Mouse (Mus musculus): ENCODE results near the gene Ephb1. TPM values are rescaled to one million over a fixed set of nuclear protein-coding genes. Genes with fewer than 3 reads are reported as not detected.

Ephb1 gene
- polyA plus RNA-seq, 1 experiment from 2014 or later = 0.66 TPM

GRCm38 (mm10) chr9:102241546-102241945, 112.9 kb downstream of the Ephb1 start:
- Histone ChIP-seq H3K4me3 (no peak overlapping the region), H3K9me3 (replicated peaks) (no peaks in the 10 kb centered on the region), H3K9ac (no peak overlapping the region), H3K27me3 (replicated peaks) (peaks cover 41% of the 10 kb centered on the region), H3K4me2 (no peak overlapping the region), H3K36me3 (no peaks in the 10 kb centered on the region), H3K27ac (ENCODE audit: poor library complexity, severe bottlenecking) (no peak overlapping the region), H3K4me1 (replicated peaks) (no peaks in the 10 kb centered on the region)
- ATAC-seq (ENCODE audit: insufficient number of reproducible peaks, low FRiP score) = no peak
- WGBS = 68% methylated on average over 2 of the region's 2 CpGs

- no peaks in the 10 kb centered on the region for H3K9me3 ChIP-seq (replicated peaks)
- H3K27ac ChIP-seq (ENCODE audit: poor library complexity, severe bottlenecking) = no peak overlapping the region
- no peak for ATAC-seq (ENCODE audit: insufficient number of reproducible peaks, low FRiP score)
- peaks cover 37% of the 10 kb centered on the region for H3K27me3 ChIP-seq (replicated peaks)
- WGBS = 75% methylated on average over 4 of the region's 4 CpGs
- no peak overlapping the region for H3K4me2 ChIP-seq
- H3K36me3 ChIP-seq = no peaks in the 10 kb centered on the region
- H3K4me3 ChIP-seq = no peak overlapping the region
- no peak overlapping the region for H3K9ac ChIP-seq
- H3K4me1 ChIP-seq (replicated peaks) = no peaks in the 10 kb centered on the region
Measured at GRCm38 (mm10) chr9:102240215-102240614, 114.3 kb downstream of the Ephb1 start.

GRCm38 (mm10) chr9:102235444-102235951, 119.0 kb downstream of the Ephb1 start:
- WGBS = 68% methylated on average over 4 of the region's 4 CpGs
- Histone ChIP-seq H3K36me3 (no peaks in the 10 kb centered on the region), H3K9ac (no peak overlapping the region), H3K4me2 (no peak overlapping the region), H3K27me3 (replicated peaks) (peaks cover 17% of the 10 kb centered on the region), H3K4me3 (no peak overlapping the region), H3K4me1 (replicated peaks) (no peaks in the 10 kb centered on the region), H3K27ac (ENCODE audit: poor library complexity, severe bottlenecking) (no peak overlapping the region), H3K9me3 (replicated peaks) (no peaks in the 10 kb centered on the region)
- ATAC-seq (ENCODE audit: insufficient number of reproducible peaks, low FRiP score) = no peak

GRCm38 (mm10) chr9:102231248-102231647, 123.2 kb downstream of the Ephb1 start:
- no peak overlapping the region for H3K4me3 ChIP-seq
- no peak overlapping the region for H3K27ac ChIP-seq (ENCODE audit: poor library complexity, severe bottlenecking)
- WGBS = 70% methylated on average over 6 of the region's 6 CpGs
- H3K9me3 ChIP-seq (replicated peaks) = no peaks in the 10 kb centered on the region
- no peak overlapping the region for H3K4me2 ChIP-seq
- H3K36me3 ChIP-seq = no peaks in the 10 kb centered on the region
- ATAC-seq (ENCODE audit: insufficient number of reproducible peaks, low FRiP score) = no peak
- H3K9ac ChIP-seq = no peak overlapping the region
- peaks cover 16% of the 10 kb centered on the region for H3K27me3 ChIP-seq (replicated peaks)
- no peaks in the 10 kb centered on the region for H3K4me1 ChIP-seq (replicated peaks)

GRCm38 (mm10) chr9:102216746-102217566, 137.5 kb downstream of the Ephb1 start:
- H3K4me1 ChIP-seq (replicated peaks) = peaks cover 8% of the 10 kb centered on the region
- no peak overlapping the region for H3K4me3 ChIP-seq
- no peak overlapping the region for H3K4me2 ChIP-seq
- H3K9ac ChIP-seq = no peak overlapping the region
- ATAC-seq (ENCODE audit: insufficient number of reproducible peaks, low FRiP score) = no peak
- no peak overlapping the region for H3K27ac ChIP-seq (ENCODE audit: poor library complexity, severe bottlenecking)
- WGBS = 49% methylated on average over 7 of the region's 7 CpGs
- H3K27me3 ChIP-seq (replicated peaks) = 0 out of 2 replicates have a peak, but pooled peaks cover 15% of the 10 kb centered on the region
- no peaks in the 10 kb centered on the region for H3K9me3 ChIP-seq (replicated peaks)
- H3K36me3 ChIP-seq = no peaks in the 10 kb centered on the region

- H3K4me1 ChIP-seq (replicated peaks) = peaks cover 8% of the 10 kb centered on the region
- no peaks in the 10 kb centered on the region for H3K9me3 ChIP-seq (replicated peaks)
- ATAC-seq (ENCODE audit: insufficient number of reproducible peaks, low FRiP score) = no peak
- WGBS = 50% methylated on average over 1 of the region's 1 CpGs
- no peak overlapping the region for H3K4me2 ChIP-seq
- no peak overlapping the region for H3K4me3 ChIP-seq
- H3K27me3 ChIP-seq (replicated peaks) = 0 out of 2 replicates have a peak, but pooled peaks cover 14% of the 10 kb centered on the region
- H3K27ac ChIP-seq (ENCODE audit: poor library complexity, severe bottlenecking) = no peak overlapping the region
- no peaks in the 10 kb centered on the region for H3K36me3 ChIP-seq
- H3K9ac ChIP-seq = no peak overlapping the region
Measured at GRCm38 (mm10) chr9:102212036-102212383, 142.5 kb downstream of the Ephb1 start.

GRCm38 (mm10) chr9:102211296-102212035, 143.0 kb downstream of the Ephb1 start:
- Histone ChIP-seq H3K9ac (no peak overlapping the region), H3K27me3 (replicated peaks) (0 out of 2 replicates have a peak, but pooled peaks cover 14% of the 10 kb centered on the region), H3K36me3 (no peaks in the 10 kb centered on the region), H3K4me1 (replicated peaks) (peaks cover 3% of the 10 kb centered on the region), H3K9me3 (replicated peaks) (no peaks in the 10 kb centered on the region), H3K27ac (ENCODE audit: poor library complexity, severe bottlenecking) (no peak overlapping the region), H3K4me2 (no peak overlapping the region), H3K4me3 (no peak overlapping the region)
- ATAC-seq (ENCODE audit: insufficient number of reproducible peaks, low FRiP score) = no peak
- 39% methylated on average over 10 of the region's 10 CpGs for WGBS

- H3K36me3 ChIP-seq = no peaks in the 10 kb centered on the region
- WGBS = 62% methylated on average over 3 of the region's 3 CpGs
Measured at GRCm38 (mm10) chr9:102205518-102205917, 149.0 kb downstream of the Ephb1 start.

GRCm38 (mm10) chr9:102201867-102202266, 152.6 kb downstream of the Ephb1 start:
- 83% methylated on average over 5 of the region's 5 CpGs for WGBS
- no peaks in the 10 kb centered on the region for H3K36me3 ChIP-seq

More at GRCm38 (mm10) chr9:102205518-102205917, 149.0 kb downstream of the Ephb1 start:
- no peak overlapping the region for H3K27ac ChIP-seq (ENCODE audit: poor library complexity, severe bottlenecking)
- no peak overlapping the region for H3K4me2 ChIP-seq
- H3K9ac ChIP-seq = no peak overlapping the region
- no peak for ATAC-seq (ENCODE audit: insufficient number of reproducible peaks, low FRiP score)
- 0 out of 2 replicates have a peak, but pooled peaks cover 5% of the 10 kb centered on the region for H3K27me3 ChIP-seq (replicated peaks)
- no peak overlapping the region for H3K4me3 ChIP-seq
- no peaks in the 10 kb centered on the region for H3K4me1 ChIP-seq (replicated peaks)
- no peaks in the 10 kb centered on the region for H3K9me3 ChIP-seq (replicated peaks)

GRCm38 (mm10) chr9:102196856-102197255, 157.6 kb downstream of the Ephb1 start:
- Histone ChIP-seq H3K9ac (no peak overlapping the region), H3K4me2 (no peak overlapping the region), H3K27ac (ENCODE audit: poor library complexity, severe bottlenecking) (no peak overlapping the region), H3K9me3 (replicated peaks) (no peaks in the 10 kb centered on the region), H3K27me3 (replicated peaks) (peaks cover 5% of the 10 kb centered on the region; the same call in 1 of the 2 replicates), H3K4me1 (replicated peaks) (no peaks in the 10 kb centered on the region), H3K4me3 (no peak overlapping the region), H3K36me3 (no peaks in the 10 kb centered on the region)
- 90% methylated on average over 6 of the region's 6 CpGs for WGBS
- no peak for ATAC-seq (ENCODE audit: insufficient number of reproducible peaks, low FRiP score)

More at GRCm38 (mm10) chr9:102201867-102202266, 152.6 kb downstream of the Ephb1 start:
- no peak for ATAC-seq (ENCODE audit: insufficient number of reproducible peaks, low FRiP score)
- Histone ChIP-seq H3K27me3 (replicated peaks) (0 out of 2 replicates have a peak, but pooled peaks cover 2% of the 10 kb centered on the region), H3K9ac (no peak overlapping the region), H3K4me3 (no peak overlapping the region), H3K9me3 (replicated peaks) (no peaks in the 10 kb centered on the region), H3K4me1 (replicated peaks) (no peaks in the 10 kb centered on the region), H3K27ac (ENCODE audit: poor library complexity, severe bottlenecking) (no peak overlapping the region), H3K4me2 (no peak overlapping the region)

GRCm38 (mm10) chr9:102194063-102194462, 160.4 kb downstream of the Ephb1 start:
- no peak for ATAC-seq (ENCODE audit: insufficient number of reproducible peaks, low FRiP score)
- H3K9me3 ChIP-seq (replicated peaks) = no peaks in the 10 kb centered on the region
- H3K36me3 ChIP-seq = no peaks in the 10 kb centered on the region
- H3K9ac ChIP-seq = no peak overlapping the region
- WGBS = 82% methylated on average over 4 of the region's 4 CpGs
- H3K4me3 ChIP-seq = no peak overlapping the region
- H3K27ac ChIP-seq (ENCODE audit: poor library complexity, severe bottlenecking) = no peak overlapping the region
- no peak overlapping the region for H3K4me2 ChIP-seq
- no peaks in the 10 kb centered on the region for H3K4me1 ChIP-seq (replicated peaks)
- H3K27me3 ChIP-seq (replicated peaks) = peaks cover 9% of the 10 kb centered on the region; the same call in 1 of the 2 replicates
